Mouse (Mus musculus) heart, adult 2 months (tissue): ENCODE results near the gene Mindy4b-ps.

Source experiments
- CTCF ChIP-seq: fragments of 200-600 bp; IDR thresholded peaks from 2 replicates; pipeline ENCODE4 v1.8.1; 2022; ENCODE audit warnings: antibody characterized with exemption, mild to moderate bottlenecking, moderate library complexity
- EP300 ChIP-seq: fragments of 200-500 bp; IDR thresholded peaks from 2 replicates; pipeline ENCODE4 v1.6.1; 2011; ENCODE audit warnings: low read depth, low read length, control low read depth; ENCODE audit not compliant: insufficient read depth
- POLR2A ChIP-seq: fragments of 200-500 bp; IDR thresholded peaks from 2 replicates; pipeline ENCODE4 v1.6.1; 2011; ENCODE audit warnings: mild to moderate bottlenecking, low read depth, low read length, control low read depth; ENCODE audit not compliant: insufficient read depth

- TF ChIP-seq CTCF (no peak), POLR2A (no peak), EP300 (no peak)
These were observed 35.6 kb downstream of the Mindy4b-ps start for GRCm38 (mm10) chr3:58786470-58786869.
